Mouse (Mus musculus) limb, embryonic 15.5 days (tissue): ENCODE results near the gene Xrcc5. TPM values are rescaled to one million over a fixed set of nuclear protein-coding genes. Genes with fewer than 3 reads are reported as not detected.

Source experiments
- ATAC-seq: fragments of 200-750 bp; cut with Nextera tagmentation; 2 replicates; pipeline ENCODE4 v1.8.0; 2017; ENCODE audit warnings: low read depth, moderate TSS enrichment; ENCODE audit not compliant: insufficient number of reproducible peaks, low FRiP score, low TSS enrichment
- H3K27ac ChIP-seq: fragments of 300-500 bp; sonication (generic); 2 replicates; pipeline ENCODE4 v1.5.1; 2015; ENCODE audit warnings: moderate library complexity, mild to moderate bottlenecking, inconsistent platforms
- H3K27me3 ChIP-seq: fragments of 300-500 bp; sonication (generic); 2 replicates; pipeline ENCODE4 v1.6.1; 2015; ENCODE audit warnings: inconsistent platforms
- H3K36me3 ChIP-seq: fragments of 300-500 bp; sonication (generic); 2 replicates; pipeline ENCODE4 v1.6.1; 2015; ENCODE audit warnings: inconsistent platforms
- H3K4me1 ChIP-seq: fragments of 300-500 bp; sonication (generic); 2 replicates; pipeline ENCODE4 v1.6.1; 2015; ENCODE audit warnings: inconsistent platforms
- H3K4me2 ChIP-seq: fragments of 300-500 bp; sonication (generic); 2 replicates; pipeline ENCODE4 v1.6.1; 2015; ENCODE audit warnings: mild to moderate bottlenecking, inconsistent platforms
- H3K4me3 ChIP-seq: fragments of 300-500 bp; sonication (generic); 2 replicates; pipeline ENCODE4 v1.5.1; 2015; ENCODE audit warnings: mild to moderate bottlenecking, inconsistent platforms
- H3K9ac ChIP-seq: fragments of 300-500 bp; sonication (generic); 2 replicates; pipeline ENCODE4 v1.6.1; 2015; ENCODE audit warnings: inconsistent platforms
- H3K9me3 ChIP-seq: fragments of 300-500 bp; sonication (generic); 2 replicates; pipeline ENCODE4 v1.6.1; 2016; ENCODE audit warnings: inconsistent platforms
- WGBS: fragments of 180-500 bp; shearing (Covaris S2); methylation state at CpG from one replicate; pipeline ENCODE4 v1.1.7; 2015; 5-methylcytosine and 5-hydroxymethylcytosine counted together
- polyA plus RNA-seq: library from polyadenylated mRNA; unstranded; fragments of >200 nt; fragmentation: Nextera tagmentation; extraction: Ambion mirVana; gene quantifications from 2 replicates; pipeline ENCODE4 v1.2.1, GENCODE M21; 2015

Xrcc5 gene
- polyA plus RNA-seq, 1 experiment from 2014 or later, result 35.9 TPM

DNA sequence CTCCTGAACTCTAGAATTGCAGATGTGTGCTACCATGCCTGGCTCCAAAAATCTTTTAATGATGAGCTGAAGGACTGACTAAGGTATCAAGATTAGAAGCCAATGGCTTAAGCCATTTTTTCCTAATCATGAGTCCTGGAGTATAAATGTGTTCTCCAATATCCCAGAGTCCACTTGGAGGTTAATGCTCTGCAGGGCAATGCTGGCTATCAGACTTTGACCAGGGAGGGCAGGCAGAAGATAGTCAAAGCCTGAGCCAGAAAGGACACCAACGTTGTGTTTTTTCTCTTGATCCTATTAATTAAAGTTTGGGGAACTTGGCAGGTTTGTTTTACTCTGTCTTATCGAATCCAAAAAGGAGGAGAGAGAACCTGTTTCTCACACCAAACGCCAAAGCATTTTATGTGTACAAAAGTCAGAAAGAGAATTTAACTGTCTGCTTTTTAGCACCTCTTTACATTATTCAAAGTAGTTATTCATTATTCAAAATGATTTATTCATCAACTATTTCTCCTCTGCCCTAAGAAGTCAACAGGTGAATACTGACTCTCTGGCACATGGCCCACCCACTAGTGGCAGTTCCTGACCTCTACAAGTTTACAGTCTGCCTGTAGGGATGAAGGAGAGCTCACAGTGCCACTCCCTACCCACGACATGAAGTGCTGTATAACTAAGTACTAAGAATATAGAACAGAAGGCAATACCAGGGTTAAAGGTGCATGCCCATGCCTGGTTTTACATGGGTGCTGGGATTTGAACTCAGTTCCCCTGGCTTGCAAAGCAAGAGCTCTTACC, 13.2 kb upstream of the Xrcc5 start:
- no peak for ATAC-seq
- Histone ChIP-seq H3K4me1 (no peaks in the 10 kb centered on the region), H3K4me2 (no peak overlapping the region), H3K27me3 (no peaks in the 10 kb centered on the region), H3K27ac (no peak overlapping the region), H3K4me3 (no peak overlapping the region), H3K36me3 (no peaks in the 10 kb centered on the region), H3K9me3 (no peaks in the 10 kb centered on the region), H3K9ac (no peak overlapping the region)
- 65% methylated on average over 4 of the region's 4 CpGs for WGBS

DNA sequence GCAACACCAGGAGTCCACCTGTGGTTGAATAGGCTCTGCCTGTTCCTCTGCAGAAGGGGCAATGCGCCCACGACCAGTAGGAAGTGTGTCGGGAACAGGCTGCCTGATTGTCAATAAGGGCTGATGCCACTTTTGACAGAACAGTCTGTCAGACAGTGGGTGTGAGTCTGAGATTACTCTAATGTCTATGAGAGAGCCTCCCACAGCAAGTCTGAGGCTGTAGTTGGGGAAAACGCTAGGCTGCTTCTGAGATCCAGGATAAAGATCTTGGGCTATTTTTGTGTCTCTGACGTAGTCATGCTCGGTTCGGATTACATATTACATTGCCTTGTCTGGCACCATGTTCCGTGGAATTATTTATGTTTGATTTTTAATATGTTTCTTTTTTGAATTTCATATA, 11.5 kb upstream of the Xrcc5 start:
- no peaks in the 10 kb centered on the region for H3K27me3 ChIP-seq
- ATAC-seq, result no peak
- no peak overlapping the region for H3K9ac ChIP-seq
- no peak overlapping the region for H3K4me2 ChIP-seq
- WGBS, result 75% methylated on average over 8 of the region's 8 CpGs
- H3K4me3 ChIP-seq, result no peak overlapping the region
- H3K27ac ChIP-seq, result no peak overlapping the region
- H3K9me3 ChIP-seq, result no peaks in the 10 kb centered on the region
- H3K4me1 ChIP-seq, result no peaks in the 10 kb centered on the region
- no peaks in the 10 kb centered on the region for H3K36me3 ChIP-seq

DNA sequence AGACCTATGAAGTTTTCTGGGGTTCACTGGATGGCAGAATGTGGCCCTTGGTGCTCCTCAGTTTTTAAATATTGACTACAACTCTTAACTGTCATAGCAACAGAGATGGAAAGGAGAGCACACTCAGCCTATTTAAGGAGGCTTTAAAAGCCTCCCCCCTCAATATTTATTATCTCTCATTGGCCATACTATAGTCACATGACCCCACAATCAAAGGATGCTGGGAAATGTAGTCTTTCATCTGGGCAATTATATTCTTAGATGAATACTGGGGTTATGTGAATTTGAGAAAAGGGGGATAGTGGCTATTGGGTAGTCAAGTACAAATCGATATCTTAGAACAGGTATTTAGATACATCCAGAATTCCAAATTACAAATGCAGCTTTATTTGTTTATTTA, 5.4 kb upstream of the Xrcc5 start:
- no peak for ATAC-seq
- 91% methylated on average over 1 of the region's 1 CpGs for WGBS
- H3K4me3 ChIP-seq, result no peak overlapping the region

DNA sequence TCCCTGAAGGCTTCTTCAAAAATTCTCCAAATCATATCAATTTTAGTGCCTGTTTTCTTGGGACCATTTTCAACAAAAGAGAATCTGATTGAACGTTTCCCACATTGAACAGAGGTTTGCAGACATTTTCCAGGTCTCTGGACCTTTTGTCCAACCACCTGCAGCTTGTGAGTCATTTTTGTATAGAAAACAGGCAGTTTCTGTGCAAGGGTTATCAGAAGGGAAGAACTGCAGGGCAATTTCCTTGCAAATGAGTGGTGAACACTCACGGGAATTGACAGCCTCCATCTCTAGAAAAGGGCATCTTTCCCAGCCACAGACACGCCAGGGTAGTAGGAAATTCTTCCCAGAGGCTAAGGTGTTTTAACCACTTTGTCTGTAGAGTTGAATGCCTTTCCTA, 980 bp upstream of the Xrcc5 start:
- no peak for ATAC-seq
- H3K4me3 ChIP-seq, result peak overlapping the region; percentile 61; the same call in 1 of the 2 replicates
- no peaks in the 10 kb centered on the region for H3K9me3 ChIP-seq
- H3K36me3 ChIP-seq, result no peaks in the 10 kb centered on the region
- peak overlapping the region; percentile 49; the same call in 1 of the 2 replicates for H3K4me2 ChIP-seq
- peaks cover 4% of the 10 kb centered on the region; the same call in 1 of the 2 replicates for H3K4me1 ChIP-seq
- no peak overlapping the region for H3K27ac ChIP-seq
- 54% methylated on average over 3 of the region's 3 CpGs for WGBS
- no peaks in the 10 kb centered on the region for H3K27me3 ChIP-seq
- no peak overlapping the region for H3K9ac ChIP-seq

More for the DNA sequence above, 5.4 kb upstream of the Xrcc5 start:
- no peak overlapping the region for H3K4me2 ChIP-seq
- H3K9me3 ChIP-seq, result no peaks in the 10 kb centered on the region
- no peak overlapping the region for H3K9ac ChIP-seq
- no peaks in the 10 kb centered on the region for H3K27me3 ChIP-seq
- H3K36me3 ChIP-seq, result no peaks in the 10 kb centered on the region
- no peak overlapping the region for H3K27ac ChIP-seq
- no peaks in the 10 kb centered on the region for H3K4me1 ChIP-seq

DNA sequence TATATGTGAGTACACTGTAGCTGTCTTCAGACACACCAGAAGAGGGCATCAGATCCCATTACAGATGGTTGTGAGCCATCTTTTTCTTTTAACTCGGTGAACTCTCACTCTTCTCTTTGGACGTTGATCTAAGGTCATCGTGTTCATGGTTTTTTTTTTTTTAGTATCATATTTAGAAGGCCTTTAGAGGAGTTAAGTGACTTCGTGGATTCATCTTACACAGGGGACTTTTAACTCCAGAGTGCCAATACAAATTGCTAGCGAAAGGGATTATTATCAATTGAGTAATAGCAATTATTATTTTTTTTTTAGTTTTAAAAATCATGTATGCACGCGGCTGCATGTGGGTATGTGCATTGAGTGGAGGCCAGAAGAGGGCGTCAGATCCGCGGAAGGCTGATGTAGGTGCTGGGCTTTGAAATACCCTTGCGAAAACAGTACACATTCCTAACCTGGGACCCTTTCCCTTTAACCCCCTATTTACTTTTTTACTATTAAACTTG, 491 bp upstream of the Xrcc5 start:
- H3K4me1 ChIP-seq, result peaks cover 4% of the 10 kb centered on the region; the same call in 1 of the 2 replicates
- peak overlapping the region; percentile 86 for H3K27ac ChIP-seq
- peaks cover 5% of the 10 kb centered on the region; the same call in 1 of the 2 replicates for H3K36me3 ChIP-seq
- peak overlapping the region; percentile 61 for H3K4me3 ChIP-seq
- H3K4me2 ChIP-seq, result peak overlapping the region; percentile 49
- 1% methylated on average over 11 of the region's 11 CpGs for WGBS
- H3K27me3 ChIP-seq, result no peaks in the 10 kb centered on the region
- ATAC-seq, result peak; percentile 83
- no peaks in the 10 kb centered on the region for H3K9me3 ChIP-seq
- peak overlapping the region; percentile 51; the same call in 1 of the 2 replicates for H3K9ac ChIP-seq

DNA sequence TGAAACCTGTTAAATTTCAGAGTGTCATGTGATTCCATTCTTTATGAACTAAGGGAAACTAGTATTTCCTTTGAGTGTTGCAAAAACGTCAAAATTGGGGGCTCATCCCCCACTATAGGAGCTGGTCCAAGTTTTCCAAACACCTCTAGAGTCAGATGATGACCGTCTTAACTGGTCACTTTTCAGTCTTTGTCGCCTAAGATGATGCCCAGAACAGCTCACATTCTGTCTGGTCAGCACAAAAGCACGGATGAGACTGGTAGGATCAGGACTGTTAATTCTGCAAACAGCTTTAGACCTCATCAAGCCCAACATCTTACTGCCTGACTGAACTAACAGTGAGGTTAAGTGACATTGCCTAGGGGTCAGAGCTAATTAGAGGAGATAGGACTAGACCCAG, 1.7 kb downstream of the Xrcc5 start:
- Histone ChIP-seq H3K9me3 (no peaks in the 10 kb centered on the region), H3K4me3 (no peak overlapping the region), H3K36me3 (peaks cover 18% of the 10 kb centered on the region), H3K9ac (no peak overlapping the region), H3K27ac (no peak overlapping the region), H3K27me3 (no peaks in the 10 kb centered on the region), H3K4me2 (no peak overlapping the region), H3K4me1 (peaks cover 4% of the 10 kb centered on the region; the same call in 1 of the 2 replicates)
- 62% methylated on average over 4 of the region's 4 CpGs for WGBS
- no peak for ATAC-seq

DNA sequence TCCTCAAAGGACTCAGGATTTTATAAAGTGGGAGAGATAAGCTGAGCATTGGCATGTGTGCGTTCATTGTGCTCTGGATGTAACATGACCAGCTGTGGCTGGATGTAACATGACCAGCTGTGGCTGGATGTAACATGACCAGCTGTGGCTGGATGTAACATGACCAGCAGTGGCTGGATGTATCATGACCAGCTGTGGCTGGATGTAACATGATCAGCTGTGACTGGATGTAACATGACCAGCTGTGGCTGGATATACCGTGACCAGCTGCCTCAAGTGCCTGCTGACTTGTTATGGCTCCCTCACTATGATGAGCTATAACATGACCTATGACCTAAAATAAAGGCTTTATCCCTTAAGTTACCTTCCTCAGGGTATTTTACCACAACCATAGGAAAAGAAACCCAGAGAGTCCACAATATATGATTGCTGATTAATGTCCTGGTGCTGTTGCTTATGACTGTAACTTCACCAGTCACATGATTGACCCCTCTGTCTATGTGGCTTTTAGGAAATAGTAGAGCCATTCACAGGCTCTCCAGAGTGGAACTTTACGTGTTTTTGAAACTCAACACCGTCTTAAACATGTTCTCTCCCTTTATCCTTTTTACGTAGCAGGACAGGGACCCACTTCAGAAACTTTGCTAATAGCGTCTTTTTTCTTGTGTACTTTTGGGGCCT, 2.7 kb downstream of the Xrcc5 start:
- no peak overlapping the region for H3K4me3 ChIP-seq

DNA sequence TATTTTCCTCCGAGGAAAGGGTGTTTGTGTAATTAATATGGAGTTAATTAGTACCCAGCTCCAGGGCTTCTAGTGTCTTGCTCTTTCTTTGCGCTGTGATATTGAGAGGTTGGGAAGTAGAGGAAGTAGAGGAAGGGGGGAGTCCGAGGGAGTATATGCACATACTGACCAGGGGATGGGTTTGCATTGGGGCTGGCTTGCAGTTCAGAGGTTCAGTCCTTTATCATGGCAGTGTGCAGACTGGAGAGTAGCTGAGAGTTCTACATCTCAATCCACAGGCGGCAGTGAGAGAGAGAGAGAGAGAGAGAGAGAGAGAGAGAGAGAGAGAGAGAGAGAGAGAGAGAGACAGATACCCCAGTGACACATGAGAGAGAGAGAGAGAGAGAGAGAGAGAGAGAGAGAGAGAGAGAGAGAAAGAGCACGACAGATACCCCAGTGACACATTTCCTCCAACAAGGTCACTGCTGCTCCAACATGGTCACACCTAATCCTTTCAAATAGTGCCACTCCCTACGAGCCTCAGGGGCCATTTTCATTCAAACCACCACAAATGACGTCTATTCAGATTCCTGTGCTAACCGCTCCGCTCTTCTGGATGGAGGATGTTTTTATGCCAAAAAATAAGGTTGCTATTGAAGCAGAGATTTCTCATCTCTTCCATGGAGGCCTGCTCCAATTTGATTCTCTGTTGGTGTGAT, 5.6 kb downstream of the Xrcc5 start:
- H3K4me3 ChIP-seq, result no peak overlapping the region
- no peak overlapping the region for H3K27ac ChIP-seq
- no peak for ATAC-seq
- H3K9ac ChIP-seq, result no peak overlapping the region
- H3K36me3 ChIP-seq, result peaks cover 39% of the 10 kb centered on the region
- H3K4me2 ChIP-seq, result no peak overlapping the region
- peaks cover 4% of the 10 kb centered on the region; the same call in 1 of the 2 replicates for H3K4me1 ChIP-seq
- no peaks in the 10 kb centered on the region for H3K27me3 ChIP-seq
- no peaks in the 10 kb centered on the region for H3K9me3 ChIP-seq
- WGBS, result 85% methylated on average over 9 of the region's 9 CpGs

More for the DNA sequence above, 2.7 kb downstream of the Xrcc5 start:
- Histone ChIP-seq H3K9me3 (no peaks in the 10 kb centered on the region), H3K4me2 (no peak overlapping the region), H3K36me3 (peaks cover 19% of the 10 kb centered on the region), H3K27me3 (no peaks in the 10 kb centered on the region), H3K9ac (no peak overlapping the region), H3K4me1 (peaks cover 4% of the 10 kb centered on the region; the same call in 1 of the 2 replicates), H3K27ac (no peak overlapping the region)
- WGBS, result 36% methylated on average over 6 of the region's 6 CpGs
- ATAC-seq, result no peak

DNA sequence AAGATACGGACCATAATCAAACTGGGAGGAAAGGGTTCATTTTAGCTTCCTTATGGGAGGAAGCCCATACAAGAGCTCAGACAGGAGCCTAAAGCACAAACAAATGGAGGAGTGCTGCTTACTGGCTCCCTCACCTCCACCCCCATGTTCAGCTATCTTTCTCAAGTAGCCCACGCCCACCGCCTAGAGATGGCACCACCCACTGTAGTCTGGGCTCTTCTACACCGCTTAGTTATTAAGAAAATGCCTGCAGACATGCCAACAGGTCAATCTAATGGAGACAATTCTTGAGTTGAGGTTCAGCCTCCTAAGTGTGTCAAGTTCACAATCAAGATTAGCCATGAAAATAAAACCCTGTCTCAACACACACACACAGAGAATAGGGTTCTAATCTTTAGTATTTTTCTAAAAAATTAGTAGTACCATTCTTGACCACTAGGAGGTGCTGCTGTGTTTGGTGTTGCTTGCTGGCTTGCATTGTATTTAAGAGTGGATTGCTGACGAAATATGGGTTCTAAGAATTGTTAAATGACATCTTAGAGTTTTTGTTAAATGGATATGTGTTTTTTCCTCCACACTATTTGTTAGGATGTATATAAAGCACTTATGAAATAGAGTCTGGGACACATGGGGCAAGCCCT, 6.3 kb downstream of the Xrcc5 start:
- Histone ChIP-seq H3K4me2 (no peak overlapping the region), H3K9ac (no peak overlapping the region), H3K27me3 (no peaks in the 10 kb centered on the region), H3K4me1 (peaks cover 4% of the 10 kb centered on the region; the same call in 1 of the 2 replicates), H3K4me3 (no peak overlapping the region), H3K27ac (no peak overlapping the region), H3K36me3 (peaks cover 44% of the 10 kb centered on the region), H3K9me3 (no peaks in the 10 kb centered on the region)
- WGBS, result 76% methylated on average over 5 of the region's 5 CpGs
- no peak for ATAC-seq

DNA sequence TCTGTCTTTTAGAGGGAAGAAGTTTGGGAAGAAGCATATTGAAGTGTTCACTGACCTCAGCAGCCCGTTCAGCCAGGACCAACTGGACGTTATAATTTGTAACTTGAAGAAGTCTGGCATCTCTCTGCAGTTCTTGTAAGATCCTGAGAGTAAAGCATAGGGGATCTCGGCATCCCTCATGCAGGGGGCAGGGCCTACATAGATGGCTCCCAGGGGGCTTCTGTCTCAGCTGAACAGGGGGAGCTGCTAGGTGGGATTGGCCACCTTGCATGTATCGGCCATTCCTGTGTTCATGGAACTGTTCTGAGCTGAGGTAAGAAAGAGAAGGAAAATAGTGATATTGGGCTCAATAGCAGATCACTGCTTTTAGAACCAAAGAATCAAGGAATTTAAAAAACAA, 8.2 kb downstream of the Xrcc5 start:
- H3K4me2 ChIP-seq, result no peak overlapping the region
- no peaks in the 10 kb centered on the region for H3K27me3 ChIP-seq
- no peak overlapping the region for H3K9ac ChIP-seq
- no peak overlapping the region for H3K4me3 ChIP-seq
- peaks cover 62% of the 10 kb centered on the region for H3K36me3 ChIP-seq
- no peak overlapping the region for H3K27ac ChIP-seq
- no peaks in the 10 kb centered on the region for H3K9me3 ChIP-seq
- no peak for ATAC-seq
- 87% methylated on average over 4 of the region's 4 CpGs for WGBS
- H3K4me1 ChIP-seq, result no peaks in the 10 kb centered on the region

DNA sequence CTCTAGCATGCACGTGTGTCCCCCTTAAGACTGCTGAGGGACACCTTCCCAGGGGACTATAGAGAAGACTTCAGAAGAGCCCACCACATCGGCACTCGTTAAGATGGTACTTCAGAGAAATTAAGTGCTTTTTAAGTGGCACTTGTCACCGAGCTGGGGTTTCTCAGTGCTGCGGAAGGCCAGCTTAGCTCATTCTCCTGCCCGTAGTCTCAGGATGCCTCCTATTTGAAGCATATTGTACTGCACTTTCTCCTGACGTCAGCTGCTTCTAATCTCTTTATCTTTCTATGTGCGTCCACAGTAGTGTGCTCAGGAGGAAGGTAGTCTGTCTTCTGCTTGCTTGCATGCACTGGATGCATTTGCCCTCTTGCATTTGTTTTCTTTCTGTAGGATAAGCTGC, 9.2 kb downstream of the Xrcc5 start:
- Histone ChIP-seq H3K9ac (no peak overlapping the region), H3K9me3 (no peaks in the 10 kb centered on the region), H3K4me3 (no peak overlapping the region), H3K27ac (no peak overlapping the region), H3K4me2 (no peak overlapping the region), H3K27me3 (no peaks in the 10 kb centered on the region), H3K36me3 (peaks cover 68% of the 10 kb centered on the region), H3K4me1 (no peaks in the 10 kb centered on the region)
- 77% methylated on average over 8 of the region's 8 CpGs for WGBS
- ATAC-seq, result no peak
